Mouse (Mus musculus): Measurements from ENCODE around the gene Recql5. TPM values are rescaled to one million over a fixed set of nuclear protein-coding genes. Genes with fewer than 3 reads are reported as not detected.

Recql5 gene
- polyA plus RNA-seq, 1 experiment, result not detected

DNA sequence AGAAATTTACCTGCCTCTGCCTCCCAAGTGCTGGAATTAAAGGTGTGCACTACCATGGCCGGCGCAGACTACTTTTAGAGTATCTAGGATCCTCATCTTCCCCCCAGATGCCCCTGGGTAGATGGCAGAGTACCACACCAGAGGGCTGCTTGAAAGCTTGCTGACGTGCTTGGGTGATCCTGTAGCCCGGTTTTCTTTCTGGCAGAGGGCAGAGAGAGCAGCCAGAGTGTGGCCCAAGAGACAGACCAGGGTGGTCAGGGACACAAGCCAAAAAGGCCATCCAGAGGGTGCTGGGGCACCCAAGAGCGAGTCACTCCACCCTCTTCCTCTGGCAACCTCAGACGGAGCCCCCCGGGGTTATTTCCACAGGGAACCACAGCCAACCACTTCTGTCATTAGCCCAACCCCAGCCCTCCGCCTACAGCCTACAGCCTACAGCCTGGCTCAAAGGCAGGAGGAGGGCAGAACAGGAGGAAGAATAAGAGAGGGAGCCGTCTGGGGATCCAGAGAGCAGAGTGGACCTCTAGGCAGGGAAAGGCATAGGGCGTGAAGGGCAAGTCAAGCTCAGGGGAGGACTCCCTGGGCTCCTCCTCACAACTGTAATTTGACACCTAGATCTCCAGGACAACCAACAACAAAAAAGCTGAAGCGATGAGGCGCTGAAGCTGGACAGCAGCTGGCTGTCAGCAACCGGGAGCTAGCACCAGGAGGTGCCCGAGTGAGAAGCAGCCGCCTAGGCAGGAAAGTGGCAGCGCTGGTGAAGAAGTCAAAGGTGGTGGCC, 33.6 kb downstream of the Recql5 start, which contains the start of gene Smim5:
Gene Smim5 (plus strand): TSS at position 481 of the 781 bp plus-strand sequence.
- WGBS, result 51% methylated on average over 16 of the region's 16 CpGs
- peaks cover 12% of the 10 kb centered on the region for H3K4me1 ChIP-seq (ENCODE audit: control insufficient read depth, insufficient read depth, low read length)
- TF ChIP-seq POLR2A (IDR thresholded peaks at IDR 0.05; ENCODE audit: insufficient read depth, low read depth, low read length), result no peak
- TF ChIP-seq CTCF (IDR thresholded peaks at IDR 0.05; ENCODE audit: insufficient read depth, low read depth, low read length), result no peak

DNA sequence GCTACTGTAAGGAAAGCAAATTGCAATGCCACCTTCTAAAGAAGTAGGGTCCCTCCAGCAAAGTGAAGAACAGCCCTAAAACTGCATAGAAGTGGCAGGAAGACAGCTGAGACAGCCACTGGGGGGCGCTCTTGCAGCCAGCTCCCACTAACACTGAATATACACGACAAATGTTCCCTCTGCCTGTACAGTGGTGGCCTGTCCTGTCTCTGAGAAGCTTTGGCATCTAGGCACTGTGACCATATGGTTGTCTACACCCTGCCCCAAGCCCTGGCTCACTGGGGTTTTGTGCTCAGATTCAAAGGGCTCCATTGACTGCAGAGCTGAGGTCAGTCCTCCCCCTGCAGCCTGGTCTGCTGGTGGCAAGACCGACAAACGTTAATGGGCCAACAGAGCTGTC, 34.4 kb downstream of the Recql5 start:
- no peak overlapping the region for H3K4me3 ChIP-seq (ENCODE audit: insufficient read depth, low read depth, low read length)
- H3K27ac ChIP-seq (ENCODE audit: insufficient read depth, low read depth, low read length), result no peak overlapping the region
- H3K4me1 ChIP-seq (ENCODE audit: control insufficient read depth, insufficient read depth, low read length), result peaks cover 12% of the 10 kb centered on the region
- TF ChIP-seq CTCF (IDR thresholded peaks at IDR 0.05; ENCODE audit: insufficient read depth, low read depth, low read length) (peak; percentile 55; the same call in 1 of the 2 replicates), POLR2A (IDR thresholded peaks at IDR 0.05; ENCODE audit: insufficient read depth, low read depth, low read length) (no peak)
- WGBS, result 20% methylated on average over 4 of the region's 4 CpGs

More for the DNA sequence above, 33.6 kb downstream of the Recql5 start, which contains the start of gene Smim5:
- Histone ChIP-seq H3K4me3 (ENCODE audit: insufficient read depth, low read depth, low read length) (no peak within 1 kb of the TSS), H3K27ac (ENCODE audit: insufficient read depth, low read depth, low read length) (no peak within 1 kb of the TSS)

DNA sequence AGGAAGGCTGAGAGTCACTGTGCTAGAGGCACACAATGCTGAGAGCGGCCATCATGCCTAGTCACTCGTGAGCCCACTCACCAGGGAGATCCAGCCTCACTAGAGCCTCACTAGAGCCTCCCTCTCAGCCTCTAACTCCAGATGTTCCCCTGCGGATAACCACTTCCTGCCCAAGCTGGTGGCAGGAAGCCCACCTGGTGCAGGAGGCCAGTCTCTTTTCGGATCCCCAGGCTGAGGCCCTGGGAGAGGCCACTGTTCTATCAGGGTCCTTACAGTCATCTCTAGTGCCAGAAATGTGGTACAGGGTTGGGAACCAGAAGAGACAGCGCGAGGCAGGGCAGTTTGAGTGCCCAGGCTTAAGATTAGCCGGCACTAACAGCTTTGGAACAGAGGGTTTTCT, 34.8 kb downstream of the Recql5 start:
- H3K27ac ChIP-seq (ENCODE audit: insufficient read depth, low read depth, low read length), result no peak overlapping the region
- H3K4me3 ChIP-seq (ENCODE audit: insufficient read depth, low read depth, low read length), result no peak overlapping the region
- H3K4me1 ChIP-seq (ENCODE audit: control insufficient read depth, insufficient read depth, low read length), result peaks cover 12% of the 10 kb centered on the region
- TF ChIP-seq CTCF (IDR thresholded peaks at IDR 0.05; ENCODE audit: insufficient read depth, low read depth, low read length), result no peak
- TF ChIP-seq POLR2A (IDR thresholded peaks at IDR 0.05; ENCODE audit: insufficient read depth, low read depth, low read length), result no peak
- 82% methylated on average over 7 of the region's 7 CpGs for WGBS

DNA sequence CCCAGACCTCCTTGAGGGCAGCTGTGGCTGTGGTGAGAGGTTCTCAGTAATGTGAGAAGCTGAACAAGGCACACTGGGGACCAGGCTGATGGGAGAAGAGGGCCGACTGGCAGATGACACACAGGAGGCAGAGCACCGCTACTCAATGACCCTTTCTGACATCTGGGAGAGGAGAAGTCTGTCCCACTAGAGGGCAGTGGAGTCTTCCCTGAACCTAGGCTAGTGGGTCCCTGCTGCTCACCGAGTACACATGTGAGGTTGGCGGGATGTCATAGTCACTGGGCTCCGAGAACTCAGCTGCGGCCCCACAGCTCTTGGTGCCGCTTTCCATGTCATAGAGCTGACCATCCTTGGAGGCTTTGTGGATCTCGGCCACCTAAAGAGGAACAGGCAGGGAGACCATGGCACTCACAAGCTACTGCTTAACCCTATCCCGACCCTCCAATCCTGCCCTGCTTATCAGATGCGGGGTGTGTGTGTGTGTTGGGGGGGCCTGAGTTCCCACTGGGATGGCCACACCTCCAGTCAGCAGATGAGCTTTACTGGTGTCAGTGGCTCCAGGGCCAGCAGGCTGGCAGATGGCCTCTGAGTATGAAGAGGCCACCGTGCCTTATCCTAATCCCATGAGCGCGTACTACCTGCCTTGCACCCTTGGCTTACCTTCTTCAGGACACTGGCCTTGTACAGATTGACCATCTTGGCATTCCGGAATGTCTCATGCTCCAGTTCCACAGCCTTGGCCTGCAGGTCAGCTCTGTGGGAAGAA, 38.3 kb downstream of the Recql5 start:
- Histone ChIP-seq H3K4me1 (ENCODE audit: control insufficient read depth, insufficient read depth, low read length) (peaks cover 8% of the 10 kb centered on the region), H3K4me3 (ENCODE audit: insufficient read depth, low read depth, low read length) (no peak overlapping the region), H3K27ac (ENCODE audit: insufficient read depth, low read depth, low read length) (no peak overlapping the region)
- TF ChIP-seq POLR2A (IDR thresholded peaks at IDR 0.05; ENCODE audit: insufficient read depth, low read depth, low read length) (no peak), CTCF (IDR thresholded peaks at IDR 0.05; ENCODE audit: insufficient read depth, low read depth, low read length) (no peak)
- WGBS, result 83% methylated on average over 14 of the region's 14 CpGs

DNA sequence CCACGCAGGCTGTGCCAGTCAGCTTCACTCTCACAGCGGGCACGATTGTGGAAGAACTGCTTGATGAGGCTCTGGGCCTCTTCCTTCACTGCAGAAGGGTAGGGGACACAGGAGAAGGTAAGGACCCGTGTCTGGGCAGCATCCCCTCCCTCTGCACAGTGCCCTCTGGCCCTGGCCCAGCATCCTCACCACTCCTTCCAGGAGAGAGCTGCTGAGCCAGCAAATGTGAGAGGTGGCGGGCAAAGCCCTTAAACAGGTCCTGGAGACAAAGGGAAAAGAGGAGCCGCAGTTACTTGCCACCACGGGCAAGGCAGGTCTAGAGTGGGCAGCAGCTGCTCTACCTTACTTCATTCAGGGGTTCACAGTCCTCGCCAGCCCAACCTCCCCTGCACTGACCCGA, 40.2 kb downstream of the Recql5 start:
- no peak for TF ChIP-seq POLR2A (IDR thresholded peaks at IDR 0.05; ENCODE audit: insufficient read depth, low read depth, low read length)
- TF ChIP-seq CTCF (IDR thresholded peaks at IDR 0.05; ENCODE audit: insufficient read depth, low read depth, low read length), result no peak
- H3K27ac ChIP-seq (ENCODE audit: insufficient read depth, low read depth, low read length), result no peak overlapping the region
- H3K4me3 ChIP-seq (ENCODE audit: insufficient read depth, low read depth, low read length), result no peak overlapping the region
- 88% methylated on average over 9 of the region's 9 CpGs for WGBS
- H3K4me1 ChIP-seq (ENCODE audit: control insufficient read depth, insufficient read depth, low read length), result no peaks in the 10 kb centered on the region

DNA sequence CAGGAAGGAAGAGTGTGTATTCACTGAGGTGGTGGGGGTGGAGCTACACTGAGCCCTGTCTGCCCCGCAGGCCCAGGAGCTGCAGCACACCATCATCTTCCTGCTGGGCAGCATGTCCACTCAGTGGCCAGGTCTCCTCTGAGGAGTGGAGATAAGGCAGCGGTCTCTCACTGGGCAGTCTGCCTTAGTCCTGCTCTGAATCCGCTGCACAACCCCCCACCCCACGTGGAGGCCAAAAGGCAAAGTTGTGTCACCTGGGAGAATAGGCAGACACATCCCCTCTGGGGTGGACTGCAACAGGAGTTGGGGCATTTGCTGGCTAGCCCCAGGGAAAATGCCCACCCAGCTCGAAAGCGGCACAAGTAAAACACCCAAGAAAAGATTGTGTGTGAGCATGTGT, 41.1 kb downstream of the Recql5 start:
- 67% methylated on average over 6 of the region's 6 CpGs for WGBS
- Histone ChIP-seq H3K4me1 (ENCODE audit: control insufficient read depth, insufficient read depth, low read length) (no peaks in the 10 kb centered on the region), H3K4me3 (ENCODE audit: insufficient read depth, low read depth, low read length) (no peak overlapping the region), H3K27ac (ENCODE audit: insufficient read depth, low read depth, low read length) (no peak overlapping the region)
- no peak for TF ChIP-seq POLR2A (IDR thresholded peaks at IDR 0.05; ENCODE audit: insufficient read depth, low read depth, low read length)

DNA sequence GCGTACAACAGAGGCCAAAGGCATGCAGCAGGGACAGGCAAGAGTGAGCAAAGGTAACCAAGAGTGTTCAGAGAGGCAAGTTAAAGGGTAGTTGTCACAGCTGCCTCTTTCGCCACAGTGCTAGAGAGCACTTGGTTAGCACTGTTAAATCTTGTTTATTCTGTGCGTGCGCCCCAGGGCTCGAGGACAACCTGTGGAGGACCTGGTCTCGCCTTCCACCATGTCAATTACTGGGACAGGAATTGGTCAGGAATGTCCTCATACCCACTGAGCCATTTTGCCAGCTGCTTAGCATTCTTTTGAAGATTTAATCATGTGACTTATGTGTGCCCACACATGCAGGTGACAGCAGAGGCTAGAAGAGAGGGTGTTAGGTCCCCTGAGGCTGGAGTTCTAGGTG, 44.1 kb downstream of the Recql5 start:
- H3K27ac ChIP-seq (ENCODE audit: insufficient read depth, low read depth, low read length), result no peak overlapping the region
- no peak overlapping the region for H3K4me3 ChIP-seq (ENCODE audit: insufficient read depth, low read depth, low read length)
- TF ChIP-seq POLR2A (IDR thresholded peaks at IDR 0.05; ENCODE audit: insufficient read depth, low read depth, low read length), result no peak
- no peak for TF ChIP-seq CTCF (IDR thresholded peaks at IDR 0.05; ENCODE audit: insufficient read depth, low read depth, low read length)
- no peaks in the 10 kb centered on the region for H3K4me1 ChIP-seq (ENCODE audit: control insufficient read depth, insufficient read depth, low read length)
- 86% methylated on average over 6 of the region's 6 CpGs for WGBS

DNA sequence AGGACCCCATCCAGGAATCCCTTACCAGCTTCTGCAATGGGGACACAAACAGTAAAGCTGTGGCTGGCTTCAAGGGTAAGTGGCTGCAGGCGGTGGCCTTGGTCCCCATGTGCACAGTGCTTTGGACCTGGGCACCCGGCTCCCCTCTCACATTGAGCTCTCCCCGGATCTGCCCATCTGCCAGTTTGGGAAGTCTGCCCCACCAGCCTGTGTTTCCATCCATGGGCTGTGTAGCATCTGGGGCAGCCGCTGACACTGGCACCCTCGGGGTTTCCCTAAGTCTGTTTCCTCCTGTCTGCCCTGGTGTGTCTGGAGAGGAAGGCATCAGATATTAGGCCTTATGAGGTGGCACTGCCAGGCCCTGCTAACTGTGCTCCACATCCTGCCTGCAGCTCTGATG, 45.3 kb downstream of the Recql5 start:
- Histone ChIP-seq H3K4me1 (ENCODE audit: control insufficient read depth, insufficient read depth, low read length) (0 out of 2 replicates have a peak, but pooled peaks cover 4% of the 10 kb centered on the region), H3K4me3 (ENCODE audit: insufficient read depth, low read depth, low read length) (no peak overlapping the region), H3K27ac (ENCODE audit: insufficient read depth, low read depth, low read length) (no peak overlapping the region)
- TF ChIP-seq POLR2A (IDR thresholded peaks at IDR 0.05; ENCODE audit: insufficient read depth, low read depth, low read length) (no peak), CTCF (IDR thresholded peaks at IDR 0.05; ENCODE audit: insufficient read depth, low read depth, low read length) (no peak)
- 87% methylated on average over 5 of the region's 5 CpGs for WGBS

DNA sequence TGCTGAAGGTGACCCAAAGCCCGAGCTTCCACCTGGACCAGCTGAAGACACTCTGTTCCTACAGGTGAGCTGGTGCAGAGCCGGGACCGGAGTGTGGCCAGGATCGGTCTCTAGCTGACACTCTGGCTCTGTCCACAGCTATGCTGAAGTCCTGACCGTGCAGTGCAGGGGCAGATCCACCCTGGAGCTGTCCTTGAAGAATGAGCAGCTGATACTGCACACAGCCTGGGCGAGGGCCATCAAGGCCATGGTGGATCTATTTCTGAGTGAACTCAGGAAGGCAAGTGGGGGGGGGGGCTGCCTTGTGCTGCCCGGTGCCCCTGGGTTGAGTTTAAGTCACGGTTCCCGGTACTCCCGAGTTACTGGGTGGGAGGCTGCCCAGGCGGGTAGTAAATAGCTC, 46.8 kb downstream of the Recql5 start:
- TF ChIP-seq CTCF (IDR thresholded peaks at IDR 0.05; ENCODE audit: insufficient read depth, low read depth, low read length), result no peak
- no peak for TF ChIP-seq POLR2A (IDR thresholded peaks at IDR 0.05; ENCODE audit: insufficient read depth, low read depth, low read length)
- Histone ChIP-seq H3K4me1 (ENCODE audit: control insufficient read depth, insufficient read depth, low read length) (0 out of 2 replicates have a peak, but pooled peaks cover 4% of the 10 kb centered on the region), H3K4me3 (ENCODE audit: insufficient read depth, low read depth, low read length) (no peak overlapping the region), H3K27ac (ENCODE audit: insufficient read depth, low read depth, low read length) (no peak overlapping the region)
- WGBS, result 92% methylated on average over 11 of the region's 11 CpGs

All from olfactory bulb, adult 2 months (tissue).